Mouse (Mus musculus) T-helper 17 cell (primary cell): ENCODE results near the gene Fkbp2.

Source experiments
- in situ Hi-C, 2 experiments: fragments of 300-600 bp; cut with MboI, MseI; formaldehyde crosslinking; loops; 1 replicate in 1 of 2; 2 replicates in 1 of 2; pipeline ENCODE4 v1.15.1; 2025; ENCODE audit warnings: high pct_unique_total_duplicates in 2 of 2

Gene Fkbp2

GRCm38 (mm10) chr19:6980381-6981093 lies at the start of gene Fkbp2:
Gene Fkbp2 (minus strand): TSS chr19:6980501.
- in situ Hi-C loops, result loop anchor here in 1 of 2 experiments (25.0 kb wide), 1 partner anchor 1932 kb away; the partner anchor contains the start of gene B3gat3

DNA sequence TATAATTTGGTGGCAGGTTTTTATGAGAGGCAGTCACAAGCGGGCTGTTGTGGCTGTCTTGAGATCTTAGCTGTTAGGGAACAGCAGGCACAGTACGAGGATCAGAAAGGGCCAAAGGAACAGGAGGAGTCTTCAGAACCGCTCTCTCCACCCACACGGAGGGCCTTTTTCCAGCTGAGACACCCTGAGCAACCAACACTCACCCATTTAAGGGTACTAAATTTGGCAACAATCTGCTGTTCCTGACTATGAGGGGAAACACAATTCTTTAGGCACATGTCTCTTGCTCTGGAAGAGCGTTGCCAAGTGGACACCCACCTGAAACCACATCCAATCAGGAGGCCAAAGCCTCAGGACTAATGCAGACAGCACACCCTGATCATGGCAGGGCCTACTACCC lies 49.2 kb upstream of the Fkbp2 start:
- in situ Hi-C loops, result no loop called here

DNA sequence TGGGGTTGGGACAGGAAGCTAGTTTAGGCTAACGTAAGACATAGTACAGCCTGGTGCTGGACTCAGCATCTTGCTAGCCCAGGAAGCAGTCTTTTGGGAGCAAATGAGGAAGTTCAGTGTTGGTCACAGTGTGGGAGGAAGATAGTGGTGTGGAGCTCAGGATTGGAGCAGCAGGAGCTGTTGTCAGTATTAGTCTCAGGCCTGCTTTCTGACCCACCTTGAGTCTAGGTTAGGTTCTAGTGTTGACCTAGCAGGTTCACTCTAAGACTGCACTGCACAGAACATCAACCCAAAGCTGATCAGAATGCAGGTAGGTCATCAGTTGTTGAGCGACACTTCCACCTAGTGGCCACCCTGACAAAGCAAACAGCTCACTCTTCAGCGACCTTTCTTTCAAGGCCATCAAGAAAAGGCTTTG lies 39.9 kb upstream of the Fkbp2 start:
- in situ Hi-C loops, result loop anchor here in 1 of 2 experiments (25.0 kb wide), 1 partner anchor 1892 kb away; the partner anchor contains the start of gene B3gat3

DNA sequence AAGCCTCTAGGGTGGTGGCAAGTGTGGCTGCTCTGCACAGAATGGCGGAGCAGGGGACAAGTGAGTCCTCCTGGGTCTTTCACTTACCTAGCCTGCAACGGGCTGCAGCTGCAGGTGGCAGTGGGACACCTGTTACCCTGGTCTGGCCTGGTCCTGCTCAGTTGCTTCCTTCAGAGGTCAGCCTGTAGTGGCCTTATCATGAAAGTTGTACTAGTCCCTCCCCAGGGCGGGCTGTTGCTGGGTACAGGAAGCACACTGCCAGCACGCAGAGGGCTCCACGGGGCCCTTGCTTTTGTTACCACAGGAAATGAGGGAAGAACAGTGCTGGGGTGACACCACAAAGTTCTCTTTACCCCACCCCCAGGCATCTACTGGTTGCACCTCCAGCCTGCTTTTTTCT lies 38.9 kb upstream of the Fkbp2 start, which contains the start of gene Fermt3:
Gene Fermt3 (minus strand): TSS at position 279 of the 400 bp plus-strand sequence.
- in situ Hi-C loops, result loop anchor here in 1 of 2 experiments (25.0 kb wide), 1 partner anchor 1893 kb away; the partner anchor contains the start of gene B3gat3

DNA sequence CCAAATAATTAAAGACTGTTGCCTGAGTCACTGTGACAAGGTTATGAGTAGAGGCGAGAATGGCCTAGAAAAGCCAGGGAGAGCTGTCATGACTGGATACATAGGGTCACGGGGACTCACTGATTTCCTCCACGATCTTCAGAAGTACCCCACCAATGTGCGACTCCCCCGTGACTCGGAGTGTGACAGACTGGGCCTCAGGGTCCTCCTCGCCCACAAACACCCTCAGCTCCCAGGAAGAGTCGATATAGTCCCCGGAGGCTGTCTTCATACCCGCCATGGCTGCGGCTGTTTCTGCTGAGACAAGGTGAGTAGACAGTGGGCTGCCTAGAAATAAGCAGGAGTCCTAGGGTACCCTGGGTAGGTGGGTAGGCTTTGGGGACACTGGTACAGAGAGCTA lies 38.2 kb upstream of the Fkbp2 start:
- in situ Hi-C loops, result loop anchor here in 1 of 2 experiments (25.0 kb wide), 1 partner anchor 1894 kb away; the partner anchor contains the start of gene B3gat3

DNA sequence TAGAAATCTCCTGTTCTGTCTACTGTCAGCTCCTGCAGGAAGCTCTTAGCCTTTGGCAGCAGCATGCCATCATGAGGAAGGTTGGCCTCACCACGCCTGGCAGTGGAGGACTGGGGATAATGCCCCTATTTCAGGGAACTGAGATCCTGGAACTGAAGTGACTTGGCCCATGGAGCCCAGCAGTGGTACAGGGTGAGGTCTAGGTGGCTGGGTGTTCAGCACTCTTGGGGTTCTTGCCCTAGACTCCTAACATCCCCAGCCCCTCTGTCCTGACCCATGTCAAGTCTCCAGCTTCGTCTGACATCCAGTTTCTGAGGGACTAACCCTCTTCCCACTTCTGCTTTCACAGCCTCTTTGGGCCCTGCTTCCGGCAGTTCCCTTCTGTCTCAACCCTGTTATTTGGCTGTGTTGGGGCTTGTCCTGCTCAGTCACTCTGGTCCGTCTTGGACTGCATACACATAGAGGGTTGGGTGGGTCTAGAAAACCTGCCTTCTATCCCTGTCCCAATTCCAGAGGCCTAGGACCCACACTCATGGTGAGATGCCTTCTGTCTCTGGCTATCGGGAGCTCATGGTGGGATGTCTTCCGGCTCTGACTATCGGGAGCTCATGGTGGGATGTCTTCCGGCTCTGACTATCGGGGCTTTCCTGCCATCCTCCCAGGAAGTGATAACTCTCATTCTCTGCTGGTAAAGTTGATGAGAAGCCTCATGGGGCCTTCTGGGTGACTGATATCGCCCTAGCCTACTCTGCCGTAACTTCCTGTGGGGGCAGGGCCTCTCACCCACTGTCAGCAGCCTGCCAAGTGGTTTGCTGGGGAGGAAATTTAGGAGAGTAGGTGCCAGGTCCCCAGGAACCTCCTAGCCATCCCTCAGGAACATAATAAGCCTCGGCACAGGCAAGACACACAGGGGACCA lies 37.5 kb upstream of the Fkbp2 start:
- in situ Hi-C loops, result loop anchor here in 1 of 2 experiments (25.0 kb wide), 1 partner anchor 1895 kb away; the partner anchor contains the start of gene B3gat3

GRCm38 (mm10) chr19:7014481-7015135 lies 34.3 kb upstream of the Fkbp2 start:
- in situ Hi-C loops, result loop anchor here in 1 of 2 experiments (25.0 kb wide), 1 partner anchor 1898 kb away; the partner anchor contains the start of gene B3gat3

GRCm38 (mm10) chr19:7013984-7014383 lies 33.7 kb upstream of the Fkbp2 start:
- in situ Hi-C loops, result loop anchor here in 1 of 2 experiments (25.0 kb wide), 1 partner anchor 1898 kb away; the partner anchor contains the start of gene B3gat3

DNA sequence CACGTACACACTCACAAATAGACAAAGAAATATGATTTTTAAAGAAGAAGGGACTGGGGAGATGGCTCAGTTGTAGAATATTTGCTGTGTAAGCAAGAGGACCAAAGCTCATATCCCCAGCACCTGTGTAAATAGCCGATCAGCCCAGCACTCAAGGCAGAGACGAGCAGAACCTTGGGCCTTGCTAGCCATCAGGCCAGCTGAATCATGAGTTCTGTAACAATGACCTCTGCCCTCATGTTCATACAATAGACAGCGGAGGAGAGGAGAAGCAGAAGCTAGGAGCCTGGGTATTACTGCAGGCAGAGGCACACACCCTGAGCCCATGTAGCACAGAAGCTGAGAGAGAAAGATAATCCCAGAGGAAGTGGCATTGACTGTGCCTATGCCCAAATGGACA lies 32.1 kb upstream of the Fkbp2 start:
- in situ Hi-C loops, result loop anchor here in 1 of 2 experiments (25.0 kb wide), 1 partner anchor 1900 kb away; the partner anchor contains the start of gene B3gat3

DNA sequence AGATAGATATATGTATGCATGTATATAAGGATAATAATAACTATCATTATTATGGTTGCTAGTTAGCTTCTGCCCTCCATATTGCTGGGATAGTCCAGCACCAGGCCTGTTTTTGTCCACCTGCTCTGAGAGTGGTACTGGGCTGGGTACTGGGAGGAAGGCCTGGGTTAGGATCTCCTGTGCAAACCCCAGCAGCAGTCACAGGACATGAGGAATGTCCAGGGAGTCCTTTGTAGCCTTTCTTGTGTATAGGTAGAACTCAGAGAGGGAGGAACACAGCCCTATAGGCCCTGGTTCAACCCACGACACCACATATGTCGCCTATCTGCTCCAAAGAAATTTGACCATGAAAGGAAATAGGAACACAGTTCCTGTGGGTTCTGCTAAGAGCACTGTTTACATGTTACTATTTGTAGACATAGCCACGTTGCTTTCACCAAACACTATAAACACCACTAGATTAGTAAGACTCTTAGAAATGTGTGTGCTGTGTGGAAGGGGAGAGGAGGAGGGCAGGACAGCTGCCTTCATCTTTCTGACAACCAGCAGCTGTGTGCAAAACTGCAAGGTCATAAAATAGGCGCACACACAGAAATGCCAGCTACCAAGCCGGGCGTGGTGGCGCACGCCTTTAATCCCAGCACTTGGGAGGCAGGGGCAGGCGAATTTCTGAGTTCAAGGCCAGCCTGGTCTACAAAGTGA lies 26.7 kb upstream of the Fkbp2 start:
- in situ Hi-C loops, result loop anchor here in 1 of 2 experiments (10.0 to 25.0 kb wide), 2 partner anchors 322 to 1905 kb away; partner anchors contain the start of gene B3gat3

DNA sequence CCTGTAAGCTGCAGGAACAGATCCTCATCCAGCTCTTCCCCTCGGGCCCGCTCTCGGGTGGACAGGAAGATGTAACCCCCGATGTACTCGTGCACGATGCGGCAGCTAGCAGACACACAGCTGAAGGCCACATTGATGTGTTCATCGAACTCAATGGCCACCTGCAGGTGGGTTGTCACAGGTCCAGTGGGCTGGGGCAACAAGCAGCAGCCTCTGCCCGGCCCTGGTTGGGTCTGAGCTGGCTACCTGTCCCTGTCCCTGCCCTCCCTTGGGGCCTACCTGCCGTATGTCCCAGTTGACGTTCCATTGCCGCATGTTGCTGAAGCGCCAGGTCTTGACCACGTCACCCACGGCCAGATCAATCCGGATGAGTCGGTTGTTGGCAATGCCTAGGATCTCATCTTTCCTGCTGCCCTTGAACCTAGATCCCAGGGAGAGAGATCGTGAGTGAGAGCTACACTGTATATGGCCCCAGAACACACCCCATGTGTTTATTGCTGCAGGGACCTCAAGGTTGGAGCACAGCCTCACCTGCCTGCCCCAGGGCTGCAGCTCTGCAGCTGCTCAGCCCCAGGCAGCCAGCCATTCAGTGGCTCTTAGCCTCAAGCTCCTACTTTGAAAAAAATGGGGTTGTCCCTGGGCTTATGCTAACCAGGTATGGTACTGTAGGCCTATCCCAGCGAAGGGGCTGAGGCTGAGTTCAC lies 19.2 kb upstream of the Fkbp2 start:
- in situ Hi-C loops, result loop anchor here (10.0 to 25.0 kb wide), 2 partner anchors 315 to 1913 kb away; partner anchors contain the start of gene B3gat3 (in 2 of the 2)

DNA sequence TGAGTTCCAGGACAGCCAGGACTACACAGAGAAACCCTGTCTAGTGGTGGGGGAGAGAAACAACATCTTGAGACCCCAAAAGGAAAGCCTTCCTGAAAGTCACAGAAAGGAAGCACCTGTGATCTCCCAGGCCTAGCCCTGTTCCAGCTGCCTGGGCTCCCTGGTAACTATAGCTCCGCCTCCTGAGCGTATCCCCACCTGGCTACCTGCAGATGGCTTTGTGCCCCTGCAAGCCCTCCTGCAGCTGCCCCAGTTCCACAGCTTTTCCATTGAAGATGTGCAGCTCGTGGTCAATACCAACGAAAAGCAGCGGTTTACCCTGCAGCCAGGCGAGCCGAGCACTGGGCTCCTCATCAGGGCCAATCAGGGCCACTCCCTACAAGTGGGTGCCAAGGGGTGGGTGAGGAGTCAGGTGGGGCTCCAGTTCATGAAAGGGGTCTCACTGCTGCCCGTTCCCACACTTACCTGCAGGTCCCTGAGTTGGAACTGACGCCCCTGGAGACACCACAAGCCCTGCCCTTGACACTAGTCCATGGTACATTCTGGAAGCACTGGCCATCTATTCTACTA lies 17.5 kb upstream of the Fkbp2 start:
- in situ Hi-C loops, result loop anchor here in 1 of 2 experiments (25.0 kb wide), 1 partner anchor 1914 kb away; the partner anchor contains the start of gene B3gat3

GRCm38 (mm10) chr19:6996006-6996405 lies 15.7 kb upstream of the Fkbp2 start, which contains the start of the genes Nudt22 and Trpt1:
Gene Nudt22 (minus strand): TSS chr19:6996117.
Gene Trpt1 (plus strand): TSS chr19:6996131.
- in situ Hi-C loops, result loop anchor here in 1 of 2 experiments (25.0 kb wide), 1 partner anchor 1916 kb away; the partner anchor contains the start of gene B3gat3

DNA sequence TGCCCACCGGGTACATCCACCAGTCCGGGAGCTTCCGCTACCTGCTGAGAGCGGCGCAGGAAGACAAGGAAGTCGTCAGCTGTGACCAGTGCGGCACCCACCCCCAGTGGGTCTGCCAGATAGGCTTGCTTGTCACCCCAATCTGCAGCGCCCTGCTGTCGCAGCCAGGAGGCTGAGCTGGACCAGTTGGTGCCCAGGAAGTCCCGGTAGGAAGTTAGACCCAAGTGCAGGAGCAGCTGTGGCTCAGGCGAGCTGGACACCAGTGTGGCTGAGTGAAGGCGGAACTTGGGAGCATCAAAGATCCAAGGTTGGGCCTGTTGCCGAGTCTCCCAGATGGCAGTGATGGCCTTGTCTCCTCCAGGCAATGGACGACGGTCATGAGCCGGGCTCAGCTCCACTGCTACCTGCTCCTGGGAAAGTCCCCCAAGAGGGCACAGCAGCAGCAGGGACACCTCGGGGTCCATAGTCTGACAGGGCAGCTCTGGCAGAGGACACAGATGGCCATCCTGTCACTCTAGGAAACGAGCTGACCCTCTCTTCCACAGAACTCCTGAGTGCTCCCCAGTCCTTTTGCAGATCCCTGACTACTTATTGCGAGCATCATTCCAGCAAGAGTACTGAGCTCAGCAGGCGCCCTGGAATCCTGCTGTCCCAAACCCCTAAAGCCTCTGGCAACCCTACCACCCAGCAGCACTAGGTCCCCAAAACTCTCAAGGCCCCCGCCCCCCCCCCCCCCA lies 15.1 kb upstream of the Fkbp2 start:
- in situ Hi-C loops, result loop anchor here in 1 of 2 experiments (25.0 kb wide), 1 partner anchor 1917 kb away; the partner anchor contains the start of gene B3gat3

GRCm38 (mm10) chr19:6994489-6994888 lies 14.2 kb upstream of the Fkbp2 start:
- in situ Hi-C loops, result loop anchor here in 1 of 2 experiments (25.0 kb wide), 1 partner anchor 1918 kb away; the partner anchor contains the start of gene B3gat3

- in situ Hi-C loops, result loop anchor here in 1 of 2 experiments (25.0 kb wide), 1 partner anchor 1918 kb away; the partner anchor contains the start of gene B3gat3
These were observed 13.7 kb upstream of the Fkbp2 start for GRCm38 (mm10) chr19:6994002-6994401.

DNA sequence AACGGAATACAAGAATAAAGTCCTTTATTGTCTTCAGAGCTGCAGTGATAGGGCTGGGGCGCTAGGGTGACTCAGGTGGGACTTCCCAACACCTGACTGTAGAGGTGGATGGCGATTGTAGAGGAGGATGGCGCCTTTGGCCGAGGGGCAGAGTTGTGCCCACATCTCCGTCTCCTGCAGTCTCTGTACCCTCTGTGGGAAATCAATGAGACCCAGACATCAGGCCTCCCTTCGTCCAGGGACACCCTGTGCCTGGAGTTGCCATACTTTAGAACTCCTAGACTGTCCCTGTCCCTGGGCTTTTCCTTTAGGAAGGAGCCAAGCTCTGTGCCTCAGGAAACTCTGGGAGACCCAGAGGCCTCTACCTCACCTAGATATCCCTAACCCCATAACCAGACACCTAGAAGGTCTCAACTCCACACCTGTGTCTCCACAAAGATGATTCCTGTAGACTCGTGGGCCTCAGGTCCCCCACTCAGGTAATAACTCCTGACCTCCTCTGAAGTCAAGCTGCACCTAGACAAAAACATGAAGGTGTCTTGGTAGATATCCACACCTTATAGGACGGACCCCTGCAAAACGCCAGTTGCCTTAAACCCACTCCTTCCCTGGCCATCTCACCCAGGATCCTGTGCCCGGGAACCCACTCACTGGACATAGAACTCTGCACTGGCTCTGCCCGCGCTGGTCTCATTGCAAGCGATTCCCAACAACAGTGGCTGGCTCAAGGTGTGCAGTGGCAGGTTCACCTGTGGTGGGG lies 12.9 kb upstream of the Fkbp2 start:
- in situ Hi-C loops, result loop anchor here in 1 of 2 experiments (25.0 kb wide), 1 partner anchor 1919 kb away; the partner anchor contains the start of gene B3gat3
